Comparison of ENCODE assay signal across 9 mouse cellular contexts in the genomic region with DNA sequence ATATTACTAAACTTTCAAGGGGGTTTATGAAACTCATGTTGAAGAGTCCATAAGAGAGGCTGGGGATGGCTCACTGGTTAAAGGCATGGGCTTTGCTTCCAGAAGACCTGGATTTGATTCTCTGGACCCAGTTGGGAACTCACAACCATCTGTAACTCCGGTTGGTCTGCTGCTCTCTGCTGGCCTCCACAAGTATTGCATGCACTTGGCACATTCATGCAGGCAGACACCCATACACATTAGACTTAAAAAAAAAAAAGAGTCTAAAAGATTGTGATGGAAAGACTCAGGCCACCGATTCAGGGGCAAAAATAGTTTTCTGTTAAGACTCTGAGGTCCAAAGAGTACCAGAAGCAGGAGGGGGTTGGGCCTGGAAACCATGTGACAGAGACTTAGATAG. TPM values are rescaled to one million over a fixed set of nuclear protein-coding genes. Genes with fewer than 3 reads are reported as not detected.
DNase-seq lines count a peak whose midpoint lies in the region; ATAC-seq lines count a peak whose summit lies in the region.
"Had no signal": no experiment of that assay in that cellular context is flagged by ENCODE, and none has a peak within 500 bp of the region (broad histone marks: within the 10 kb centered on the region; RNA-seq: fewer than 3 reads in every experiment).

No protein-coding gene starts in this region.

- peak; percentile 96 for DNase-seq in heart, adult 11 months
- DNase-seq in adipocyte (ENCODE audit: low spot score), result peak; percentile 84
- peak; percentile 68 for DNase-seq in embryo, embryonic 9.5 days (ENCODE audit: extremely low spot score)
- DNase-seq in heart, postnatal 25 days (ENCODE audit: low spot score), result peak; percentile 41
- DNase-seq in left cerebral cortex, postnatal 25 days (ENCODE audit: low spot score in 2 of 2), result peak; percentile 68 to 81
- peak; percentile 72 for DNase-seq in naive thymus-derived CD4-positive, alpha-beta T cell, adult 2 months (ENCODE audit: low read depth)
- peak; percentile 71 for DNase-seq in thymus, postnatal 14 days

- WGBS in heart, embryonic 11.5 days (ENCODE audit: insufficient replicate concordance), result 50% methylated on average over 2 of the region's 2 CpGs

- intact Hi-C loops in heart, postnatal 25 days (cut with DNase I), result loop anchor here (10.0 kb wide), 1 partner anchor 156 kb away; no protein-coding TSS in a partner anchor
- intact Hi-C loops in left cerebral cortex, postnatal 25 days (cut with DNase I), result no loop called here

- H3K9ac ChIP-seq in heart, embryonic 11.5 days (ENCODE audit: low read depth, low read length), result no peak overlapping the region

- peaks cover 64% of the 10 kb centered on the region for H3K36me3 ChIP-seq in heart, embryonic 11.5 days (ENCODE audit: control insufficient read depth, insufficient read depth, low read length)

- H3K9me3 ChIP-seq in heart, embryonic 11.5 days (replicated peaks; ENCODE audit: control insufficient read depth, low read length), result no peaks in the 10 kb centered on the region

- H3K27me3 ChIP-seq in heart, embryonic 11.5 days (ENCODE audit: control insufficient read depth, insufficient read depth, low read length), result no peaks in the 10 kb centered on the region

- no peak overlapping the region for H3K4me2 ChIP-seq in heart, embryonic 11.5 days

- H3K27ac ChIP-seq in heart, embryonic 11.5 days (ENCODE audit: low read depth, low read length), result no peak overlapping the region

- H3K4me1 ChIP-seq in heart, embryonic 11.5 days (ENCODE audit: control insufficient read depth, insufficient read depth, low read length), result peaks cover 5% of the 10 kb centered on the region

- no peak for ATAC-seq in heart, embryonic 11.5 days (replicated peaks; ENCODE audit: insufficient number of reproducible peaks, low FRiP score, low TSS enrichment)

- no peak overlapping the region for H3K4me3 ChIP-seq in heart, embryonic 11.5 days (ENCODE audit: low read depth, low read length)
- H3K4me3 ChIP-seq: myocyte had no signal

RNA-seq across cellular contexts. Expression of gene Fads1, which starts 8.1 kb away (rescaled TPM):
- polyA plus RNA-seq in heart, embryonic 11.5 days (2014; fragmentation: Nextera tagmentation; extraction: Ambion mirVana), result 64.6 and 65.8 TPM in 2 replicates
- 10 to 100 TPM; 20.2 to 23.7 TPM for total RNA-seq in heart, postnatal 25 days (2021)
- 100 to 1,000 TPM; 180 to 188 TPM for total RNA-seq in left cerebral cortex, postnatal 25 days (2021)

RNA-seq across cellular contexts. Expression of gene Tmem258, which starts 13.0 kb away (rescaled TPM):
- 412 and 418 TPM in 2 replicates for polyA plus RNA-seq in heart, embryonic 11.5 days (2014; fragmentation: Nextera tagmentation; extraction: Ambion mirVana)
- 100 to 1,000 TPM; 172 to 178 TPM for total RNA-seq in heart, postnatal 25 days (2021)
- total RNA-seq in left cerebral cortex, postnatal 25 days (2021), result 10 to 100 TPM; 70.0 to 76.0 TPM

RNA-seq across cellular contexts. Expression of gene Fen1, which starts 13.2 kb away (rescaled TPM):
- polyA plus RNA-seq in heart, embryonic 11.5 days (2014; fragmentation: Nextera tagmentation; extraction: Ambion mirVana), result 59.3 and 70.9 TPM in 2 replicates
- 1 to 10 TPM; 4.5 to 4.7 TPM for total RNA-seq in heart, postnatal 25 days (2021)
- total RNA-seq in left cerebral cortex, postnatal 25 days (2021), result 1 to 10 TPM; 8.9 to 9.9 TPM

RNA-seq across cellular contexts. Expression of gene Myrf, which starts 49.8 kb away (rescaled TPM):
- 22.7 and 23.0 TPM in 2 replicates for polyA plus RNA-seq in heart, embryonic 11.5 days (2014; fragmentation: Nextera tagmentation; extraction: Ambion mirVana)
- 1 to 10 TPM; 4.5 to 6.8 TPM for total RNA-seq in heart, postnatal 25 days (2021)
- 10 to 100 TPM; 12.2 to 16.1 TPM for total RNA-seq in left cerebral cortex, postnatal 25 days (2021)

Comparison
In these comparisons a context has a peak if more than half of its experiments do, and no peak if none do; other contexts are left out.
1. DNase-seq: peak in every context shown above with its lines; median percentile 96 in heart, adult 11 months; 84 in adipocyte; 74 in left cerebral cortex, postnatal 25 days; 72 in naive thymus-derived CD4-positive, alpha-beta T cell, adult 2 months; 71 in thymus, postnatal 14 days; 68 in embryo, embryonic 9.5 days; 41 in heart, postnatal 25 days.
2. RNA of gene Fads1, which starts 8.1 kb away (total RNA-seq): 180 to 188 TPM in left cerebral cortex, postnatal 25 days; 20.2 to 23.7 TPM in heart, postnatal 25 days; every median in the first group is over 4 times any median in the second.